Mouse (Mus musculus): ENCODE measurements around the gene Tapbp.
"Not testable (repeated sequence)": the region's sequence is repeated elsewhere in the genome, so short reads cannot be mapped to it uniquely, and the experiment has no call there.

Gene Tapbp

DNA sequence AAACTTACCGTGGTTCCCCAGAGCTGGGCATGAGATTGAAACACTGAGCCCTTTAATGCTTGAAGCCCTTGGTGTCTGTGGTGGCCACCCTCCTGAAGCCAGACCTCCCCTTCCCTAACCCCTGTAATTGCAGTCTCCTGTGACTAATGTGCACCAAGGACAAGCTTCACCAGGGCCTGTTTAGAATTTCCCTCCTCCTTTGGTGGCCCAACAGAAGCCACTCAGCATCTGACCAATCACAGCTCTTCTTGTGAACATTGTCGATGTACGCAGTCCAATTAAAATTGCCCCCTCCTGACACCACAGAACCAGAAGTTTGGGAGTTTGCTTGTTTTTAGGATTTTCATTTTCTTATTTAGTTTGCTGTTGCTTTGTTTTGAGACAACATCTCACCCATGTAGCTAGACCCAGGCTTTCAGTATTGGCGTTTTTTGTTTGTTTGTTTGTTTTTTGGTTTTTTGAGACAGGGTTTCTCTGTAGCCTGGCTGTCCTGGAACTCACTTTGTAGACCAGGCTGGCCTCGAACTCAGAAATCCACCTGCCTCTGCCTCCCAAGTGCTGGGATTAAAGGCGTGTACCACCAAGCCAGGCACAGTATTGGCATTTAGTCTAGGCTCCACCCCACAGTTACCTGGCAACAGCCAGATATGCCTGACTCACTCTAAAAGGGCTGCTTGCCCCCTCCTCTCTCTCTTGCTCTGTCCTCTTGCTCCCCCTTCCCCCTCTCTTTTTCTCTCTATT is 11.6 kb upstream of the Tapbp start:
- not testable (repeated sequence) for DNase-seq (ENCODE audit: low read depth, low spot score)

DNA sequence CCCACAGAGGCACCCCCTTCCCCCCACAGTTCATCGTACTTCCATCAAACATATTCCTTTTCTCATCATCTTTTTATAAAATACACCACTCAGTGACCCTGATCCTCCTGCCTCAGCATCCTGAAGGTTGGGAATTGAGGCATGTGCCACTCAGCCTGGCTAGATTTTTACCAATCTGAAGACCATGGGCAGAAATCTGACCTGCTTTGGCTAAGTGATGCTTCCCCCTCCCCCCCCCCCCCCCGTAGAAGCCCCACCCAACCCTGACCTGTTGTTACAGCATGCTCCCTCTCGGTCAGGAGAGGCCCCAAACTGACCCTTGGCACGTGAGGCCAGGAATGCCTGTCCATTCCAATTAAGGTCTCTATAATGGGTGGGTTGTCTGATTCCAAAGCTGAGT is 10.9 kb upstream of the Tapbp start, which contains the start of gene Platr17:
Gene Platr17, plus strand, starts transcription at position 301 of the 400 bp plus-strand sequence.
- not testable (repeated sequence) for DNase-seq (ENCODE audit: low read depth, low spot score)

DNA sequence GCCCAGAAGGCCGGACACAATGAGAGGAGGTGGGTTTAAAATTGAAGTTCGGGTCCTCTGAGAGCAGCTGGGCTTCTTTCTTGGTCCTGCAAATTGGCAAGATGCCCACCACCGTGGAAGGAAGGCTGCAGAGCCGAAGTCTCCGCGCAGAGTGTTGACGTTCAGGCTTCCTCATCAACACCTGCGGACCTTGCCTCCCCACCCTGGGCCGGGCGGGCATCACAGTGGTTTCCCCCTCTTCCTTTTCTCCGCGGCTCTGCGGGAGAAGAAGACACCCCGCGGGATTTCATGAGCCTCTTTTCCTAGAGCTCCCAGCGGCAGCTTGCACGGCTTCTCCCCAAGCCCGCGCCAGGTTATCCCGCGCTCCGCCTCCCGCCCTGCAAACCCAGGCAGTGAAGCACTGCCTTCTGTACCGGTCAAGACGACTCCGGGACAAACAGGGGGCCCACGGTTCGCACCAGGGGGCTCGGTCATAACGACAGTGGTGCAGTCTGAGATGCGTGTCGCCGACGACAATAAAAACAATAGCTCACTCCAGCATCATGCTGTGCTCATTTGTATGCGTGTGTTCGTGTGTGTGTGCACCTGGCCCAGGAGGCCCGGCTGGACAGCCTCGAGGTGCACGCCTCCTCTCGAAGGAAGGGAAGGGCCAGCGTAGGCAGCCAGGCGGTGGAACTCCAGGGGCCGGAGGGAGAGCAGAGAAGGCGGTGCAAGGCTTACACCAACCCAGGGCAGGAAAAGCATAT is 7.2 kb upstream of the Tapbp start:
- DNase-seq (ENCODE audit: low read depth, low spot score): no peak

DNA sequence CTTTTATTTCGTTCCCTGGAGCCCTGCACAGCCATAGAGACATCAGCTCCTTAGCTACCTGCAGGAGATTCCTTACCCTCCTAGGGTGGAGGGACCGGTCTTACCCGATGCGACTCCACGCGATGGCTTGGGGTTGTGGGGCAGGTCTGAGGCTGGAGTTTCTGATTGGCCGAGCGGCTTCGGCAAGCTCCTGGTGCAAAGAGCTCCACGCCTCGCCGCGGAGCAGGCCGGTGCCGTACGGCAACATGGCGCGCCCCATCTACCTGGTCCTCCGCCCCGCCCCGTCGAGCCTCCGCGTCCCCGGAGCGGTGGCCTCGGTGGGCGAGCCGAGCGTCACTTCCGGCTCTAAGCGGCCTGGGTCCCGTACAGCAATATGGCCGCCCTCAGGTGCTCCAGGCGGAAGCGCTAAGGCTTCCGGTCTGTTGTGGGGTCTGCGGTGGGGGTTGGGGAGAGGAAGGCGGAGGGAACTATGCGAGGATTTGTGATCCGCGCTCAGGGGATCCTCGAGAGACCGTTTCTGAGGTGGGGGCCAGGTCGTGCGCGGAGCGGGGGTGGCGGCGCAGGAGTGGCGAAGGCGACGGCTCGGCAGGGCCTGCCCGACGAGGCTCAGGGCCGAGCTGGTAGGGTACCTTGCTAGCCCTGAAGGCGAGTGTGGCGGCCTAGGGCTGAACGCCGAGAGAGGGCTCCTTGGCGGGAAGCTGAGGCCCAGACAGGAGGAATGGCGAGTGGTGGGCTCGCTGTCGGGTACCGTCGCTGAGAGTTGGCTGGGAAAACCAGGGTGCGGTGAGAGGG is 6.4 kb upstream of the Tapbp start, which contains the start of gene Daxx:
Gene Daxx, plus strand, starts transcription at position 338 of the 792 bp plus-strand sequence.
- peak; percentile 99 for DNase-seq (ENCODE audit: low read depth, low spot score)

DNA sequence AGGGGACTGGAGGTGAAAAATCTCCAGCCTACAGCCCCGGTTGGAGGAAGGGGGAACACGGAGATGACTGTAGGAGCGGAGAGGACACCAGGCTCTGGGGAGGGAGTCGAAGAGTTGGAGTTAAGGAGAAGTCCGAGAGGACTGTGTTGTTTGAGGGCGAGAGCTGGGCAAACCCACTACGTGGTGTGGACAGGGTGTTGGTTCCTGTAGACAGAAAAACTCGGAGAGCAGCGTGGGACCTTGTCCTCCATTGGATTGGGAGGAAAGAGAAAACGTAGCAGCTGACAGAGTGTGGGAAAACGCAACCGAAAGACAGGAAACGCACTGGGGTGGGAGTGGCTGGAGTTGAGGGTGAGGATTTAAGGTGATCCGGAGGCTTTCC is 5.8 kb upstream of the Tapbp start:
- DNase-seq (ENCODE audit: low read depth, low spot score): peak; percentile 80

DNA sequence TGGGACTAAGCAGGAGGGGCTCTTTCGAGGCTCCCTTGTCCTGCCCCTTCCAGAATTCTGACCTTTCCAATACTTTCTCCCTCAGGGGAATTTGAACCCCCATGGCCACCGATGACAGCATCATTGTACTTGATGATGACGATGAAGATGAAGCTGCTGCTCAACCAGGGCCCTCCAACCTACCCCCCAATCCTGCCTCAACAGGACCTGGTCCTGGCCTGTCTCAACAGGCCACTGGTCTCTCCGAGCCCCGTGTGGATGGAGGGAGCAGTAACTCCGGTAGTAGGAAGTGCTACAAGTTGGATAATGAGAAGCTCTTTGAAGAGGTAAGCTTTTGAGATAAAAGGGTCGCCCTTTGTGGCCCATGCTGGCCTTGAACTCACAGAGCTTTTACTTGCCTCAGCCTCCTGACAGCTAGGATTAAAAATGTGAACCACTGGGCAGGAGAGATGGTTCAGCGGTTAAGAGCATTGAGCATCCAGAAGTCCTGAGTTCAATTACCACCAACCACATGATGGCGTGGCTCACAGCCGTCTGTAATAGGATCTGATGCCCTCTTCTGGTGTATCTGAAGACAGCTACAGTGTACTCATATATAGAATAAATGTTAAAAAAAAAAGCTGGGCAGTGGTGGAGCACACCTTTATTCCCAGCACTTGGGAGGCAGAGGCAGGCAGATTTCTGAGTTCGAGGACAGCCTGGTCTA is 5.2 kb upstream of the Tapbp start:
- peak; percentile 79 for DNase-seq (ENCODE audit: low read depth, low spot score)

DNA sequence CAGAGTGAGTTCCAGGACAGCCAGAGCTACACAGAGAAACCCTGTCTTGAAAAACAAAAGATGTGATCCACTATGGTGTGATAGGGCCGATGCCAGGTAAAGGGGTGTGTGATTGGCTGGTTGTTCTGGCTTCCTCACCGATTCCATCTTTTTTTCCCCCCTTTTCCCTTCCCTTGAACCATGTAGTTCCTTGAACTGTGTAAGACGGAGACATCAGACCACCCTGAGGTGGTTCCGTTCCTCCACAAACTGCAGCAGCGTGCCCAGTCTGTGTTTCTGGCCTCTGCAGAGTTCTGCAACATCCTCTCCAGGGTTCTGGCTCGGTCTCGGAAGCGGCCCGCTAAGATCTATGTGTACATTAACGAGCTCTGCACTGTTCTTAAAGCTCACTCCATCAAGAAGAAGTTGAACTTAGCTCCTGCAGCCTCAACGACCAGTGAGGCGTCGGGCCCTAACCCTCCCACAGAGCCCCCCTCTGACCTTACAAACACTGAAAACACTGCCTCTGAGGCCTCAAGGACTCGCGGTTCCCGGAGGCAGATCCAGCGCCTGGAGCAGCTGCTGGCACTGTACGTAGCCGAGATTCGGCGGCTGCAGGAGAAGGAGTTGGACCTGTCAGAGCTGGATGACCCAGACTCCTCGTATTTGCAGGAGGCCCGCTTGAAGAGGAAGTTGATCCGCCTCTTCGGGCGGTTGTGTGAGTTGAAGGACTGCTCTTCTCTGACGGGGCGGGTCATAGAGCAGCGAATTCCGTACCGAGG is 4.5 kb upstream of the Tapbp start:
- no peak for DNase-seq (ENCODE audit: low read depth, low spot score)

DNA sequence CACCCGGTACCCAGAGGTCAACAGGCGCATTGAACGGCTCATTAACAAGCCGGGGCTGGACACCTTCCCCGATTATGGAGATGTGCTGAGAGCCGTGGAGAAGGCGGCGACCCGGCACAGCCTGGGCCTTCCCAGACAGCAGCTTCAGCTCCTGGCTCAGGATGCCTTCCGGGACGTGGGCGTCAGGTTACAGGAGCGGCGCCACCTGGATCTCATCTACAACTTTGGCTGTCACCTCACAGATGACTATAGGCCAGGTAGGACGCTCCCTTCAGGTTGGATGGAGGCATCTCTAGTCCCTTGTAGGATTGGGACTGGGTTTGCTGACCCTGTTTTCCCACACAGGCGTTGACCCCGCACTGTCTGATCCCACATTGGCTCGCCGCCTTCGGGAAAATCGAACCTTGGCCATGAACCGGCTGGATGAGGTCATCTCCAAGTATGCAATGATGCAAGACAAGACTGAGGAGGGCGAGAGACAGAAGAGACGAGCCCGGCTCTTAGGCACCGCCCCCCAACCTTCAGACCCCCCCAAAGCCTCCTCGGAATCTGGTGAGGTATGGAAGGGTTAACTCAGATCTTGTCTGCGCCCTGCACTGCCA is 3.8 kb upstream of the Tapbp start:
- DNase-seq (ENCODE audit: low read depth, low spot score): no peak

DNA sequence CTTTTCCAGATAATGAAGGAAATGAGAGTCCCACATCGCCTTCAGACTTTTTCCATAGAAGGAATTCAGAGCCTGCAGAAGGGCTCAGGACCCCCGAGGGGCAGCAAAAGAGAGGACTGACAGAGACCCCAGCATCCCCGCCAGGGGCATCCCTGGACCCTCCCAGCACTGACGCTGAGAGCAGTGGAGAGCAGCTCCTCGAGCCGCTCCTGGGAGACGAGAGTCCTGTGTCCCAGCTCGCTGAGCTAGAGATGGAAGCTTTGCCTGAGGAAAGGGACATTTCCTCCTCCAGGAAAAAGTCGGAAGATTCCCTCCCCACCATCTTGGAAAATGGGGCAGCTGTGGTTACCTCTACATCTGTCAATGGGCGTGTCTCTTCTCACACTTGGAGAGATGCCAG is 2.4 kb upstream of the Tapbp start:
- DNase-seq (ENCODE audit: low read depth, low spot score): no peak

DNA sequence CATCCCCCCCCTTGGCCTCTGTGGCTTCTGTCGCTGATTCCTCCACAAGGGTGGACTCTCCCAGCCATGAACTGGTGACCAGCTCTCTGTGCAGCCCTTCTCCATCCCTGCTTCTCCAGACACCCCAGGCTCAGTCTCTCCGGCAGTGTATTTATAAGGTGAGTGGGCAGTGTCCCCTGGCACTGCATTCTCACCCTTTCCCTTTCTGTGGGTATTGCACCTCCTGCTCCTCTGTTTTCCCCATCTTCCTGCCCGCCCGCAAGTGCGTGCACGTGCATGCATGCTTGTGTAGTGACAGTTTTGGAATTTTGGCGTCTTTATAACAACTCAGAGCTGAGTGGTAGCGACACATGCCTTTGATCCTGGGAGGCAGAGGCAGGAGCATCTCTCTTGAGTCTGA is 1.8 kb upstream of the Tapbp start:
- DNase-seq (ENCODE audit: low read depth, low spot score): no peak

DNA sequence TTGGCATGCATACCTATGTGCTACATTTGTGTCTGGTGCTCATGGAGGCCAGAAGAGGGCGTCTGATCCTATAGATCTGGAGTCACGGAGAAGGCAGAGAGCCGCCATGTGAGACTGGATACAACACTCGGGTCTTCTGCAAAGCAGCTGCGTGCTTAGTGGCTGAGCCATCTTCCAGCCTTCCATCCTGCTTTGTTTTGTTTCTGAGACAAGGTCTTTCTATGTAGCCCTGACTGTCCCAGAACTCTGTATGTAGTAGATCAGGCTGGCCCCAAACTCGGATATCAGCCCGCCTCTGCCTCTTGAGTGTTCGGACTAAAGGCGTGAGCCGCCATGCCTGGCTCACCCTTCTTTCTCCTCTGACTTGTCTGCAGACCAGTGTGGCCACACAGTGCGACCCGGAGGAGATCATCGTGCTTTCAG is 719 bp upstream of the Tapbp start:
- DNase-seq (ENCODE audit: low read depth, low spot score): peak; percentile 45

DNA sequence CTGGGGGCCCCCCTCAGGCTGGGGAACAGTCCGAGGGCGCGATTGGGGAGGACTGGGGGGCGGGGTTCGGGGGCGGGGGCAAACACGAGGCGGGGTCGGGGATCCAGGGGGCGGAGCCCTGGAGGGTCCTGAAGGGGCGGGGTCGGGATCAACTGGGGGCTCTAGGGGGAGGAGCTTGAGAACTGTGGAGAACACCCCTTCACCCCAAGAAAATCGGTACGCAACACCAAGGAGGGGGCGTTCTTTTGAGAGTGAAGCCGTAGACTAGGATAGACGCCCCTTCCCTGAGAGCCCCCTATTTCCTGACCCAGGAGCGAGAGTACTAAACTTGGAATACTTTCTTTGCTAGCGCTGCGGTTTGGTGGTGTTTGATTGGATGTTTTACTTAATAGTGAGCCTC is 595 bp downstream of the Tapbp start:
- DNase-seq (ENCODE audit: low read depth, low spot score): no peak

DNA sequence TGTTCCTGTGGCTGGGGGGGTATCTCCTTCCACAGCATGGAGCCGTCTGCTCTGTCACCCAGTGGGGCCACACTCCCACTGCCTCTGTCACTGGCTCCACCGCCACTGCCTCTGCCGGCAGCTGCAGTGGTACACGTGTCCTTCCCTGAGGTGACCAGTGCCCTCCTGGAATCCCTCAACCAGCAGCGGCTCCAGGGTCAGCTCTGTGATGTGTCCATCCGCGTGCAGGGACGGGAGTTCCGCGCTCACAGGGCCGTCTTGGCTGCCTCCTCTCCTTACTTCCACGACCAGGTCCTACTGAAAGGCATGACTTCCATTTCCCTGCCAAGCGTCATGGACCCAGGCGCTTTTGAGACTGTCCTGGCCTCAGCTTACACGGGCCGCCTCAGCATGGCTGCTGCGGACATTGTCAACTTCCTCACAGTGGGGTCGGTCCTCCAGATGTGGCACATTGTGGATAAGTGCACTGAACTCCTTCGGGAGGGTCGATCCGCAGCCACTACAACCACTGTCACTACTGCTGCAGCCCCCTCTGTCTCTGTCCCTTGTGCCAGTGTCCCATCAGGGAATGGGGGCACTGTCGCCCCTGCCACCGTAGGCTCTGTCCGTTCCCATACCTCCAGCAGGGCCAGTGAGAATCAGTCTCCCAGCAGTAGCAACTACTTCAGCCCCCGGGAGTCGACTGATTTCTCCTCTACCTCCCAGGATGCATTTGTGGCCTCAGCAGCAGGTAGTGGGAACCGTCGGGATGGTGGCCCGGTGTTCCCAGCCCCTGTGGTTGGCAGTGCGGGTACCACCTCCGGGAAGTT is 1.4 kb downstream of the Tapbp start:
- DNase-seq (ENCODE audit: low read depth, low spot score): no peak

DNA sequence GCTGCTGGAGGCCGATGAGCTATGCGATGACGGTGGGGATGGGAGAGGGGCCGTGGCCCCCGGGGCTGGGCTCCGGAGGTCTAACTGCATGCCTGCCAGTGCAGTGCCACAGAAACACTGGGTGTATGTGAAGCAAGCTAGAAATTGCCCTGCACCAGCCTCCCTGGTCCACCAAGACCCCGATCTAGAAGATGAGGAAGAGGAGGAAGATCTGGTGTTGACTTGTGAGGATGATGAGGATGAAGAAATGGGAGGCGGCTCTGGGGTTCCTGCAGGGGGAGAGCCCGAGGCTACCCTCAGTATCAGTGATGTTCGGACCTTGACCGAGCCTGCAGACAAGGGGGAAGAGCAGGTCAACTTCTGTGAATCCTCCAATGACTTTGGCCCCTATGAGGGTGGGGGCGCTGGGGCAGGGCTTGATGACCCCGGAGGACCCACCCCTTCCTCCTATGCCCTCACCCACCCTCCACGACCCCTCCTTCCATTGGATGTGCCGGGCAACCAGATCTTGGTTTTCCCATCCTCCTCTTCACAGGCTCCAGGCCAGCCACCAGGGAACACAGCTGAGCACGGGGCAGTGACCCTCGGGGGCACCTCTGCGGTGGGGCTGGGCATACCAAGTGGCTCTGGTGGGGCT is 2.1 kb downstream of the Tapbp start:
- no peak for DNase-seq (ENCODE audit: low read depth, low spot score)

DNA sequence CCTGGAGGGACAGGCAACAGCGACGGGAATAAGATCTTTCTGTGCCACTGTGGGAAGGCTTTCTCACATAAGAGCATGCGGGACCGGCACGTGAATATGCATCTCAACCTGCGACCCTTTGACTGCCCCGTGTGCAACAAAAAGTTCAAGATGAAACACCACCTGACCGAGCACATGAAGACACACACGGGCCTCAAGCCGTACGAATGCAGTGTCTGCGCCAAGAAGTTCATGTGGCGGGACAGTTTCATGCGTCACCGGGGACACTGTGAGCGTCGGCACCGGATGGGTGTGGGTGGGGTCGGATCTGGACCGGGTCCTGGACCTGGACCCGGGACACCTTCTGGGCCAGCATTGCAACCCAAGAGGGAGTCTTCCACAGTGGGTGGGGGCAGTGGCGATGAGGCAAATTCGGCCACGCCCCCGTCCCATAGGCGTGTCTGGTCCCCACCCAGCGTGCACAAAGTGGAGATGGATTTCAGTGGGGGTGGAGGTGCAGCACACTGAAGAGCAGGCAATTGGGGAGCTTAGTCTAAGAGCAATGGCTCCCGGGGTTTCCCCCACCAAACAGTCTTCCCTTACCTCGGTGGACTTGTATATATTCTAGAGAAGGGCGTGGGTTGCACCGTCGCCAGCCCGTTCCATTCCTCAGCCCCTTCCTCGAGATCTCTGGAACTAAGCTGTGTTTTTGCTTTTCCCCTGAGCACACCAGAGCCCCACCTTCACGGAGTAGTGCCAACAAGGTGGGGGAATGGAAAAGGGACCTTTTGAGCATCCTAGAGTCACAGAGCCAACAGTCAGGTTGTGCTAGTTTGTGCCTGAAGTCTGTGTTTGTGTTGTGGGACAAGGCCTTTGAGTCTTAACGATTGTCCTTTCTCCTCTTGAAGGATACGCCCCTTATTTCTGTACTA is 2.8 kb downstream of the Tapbp start:
- DNase-seq (ENCODE audit: low read depth, low spot score): peak; percentile 74

DNA sequence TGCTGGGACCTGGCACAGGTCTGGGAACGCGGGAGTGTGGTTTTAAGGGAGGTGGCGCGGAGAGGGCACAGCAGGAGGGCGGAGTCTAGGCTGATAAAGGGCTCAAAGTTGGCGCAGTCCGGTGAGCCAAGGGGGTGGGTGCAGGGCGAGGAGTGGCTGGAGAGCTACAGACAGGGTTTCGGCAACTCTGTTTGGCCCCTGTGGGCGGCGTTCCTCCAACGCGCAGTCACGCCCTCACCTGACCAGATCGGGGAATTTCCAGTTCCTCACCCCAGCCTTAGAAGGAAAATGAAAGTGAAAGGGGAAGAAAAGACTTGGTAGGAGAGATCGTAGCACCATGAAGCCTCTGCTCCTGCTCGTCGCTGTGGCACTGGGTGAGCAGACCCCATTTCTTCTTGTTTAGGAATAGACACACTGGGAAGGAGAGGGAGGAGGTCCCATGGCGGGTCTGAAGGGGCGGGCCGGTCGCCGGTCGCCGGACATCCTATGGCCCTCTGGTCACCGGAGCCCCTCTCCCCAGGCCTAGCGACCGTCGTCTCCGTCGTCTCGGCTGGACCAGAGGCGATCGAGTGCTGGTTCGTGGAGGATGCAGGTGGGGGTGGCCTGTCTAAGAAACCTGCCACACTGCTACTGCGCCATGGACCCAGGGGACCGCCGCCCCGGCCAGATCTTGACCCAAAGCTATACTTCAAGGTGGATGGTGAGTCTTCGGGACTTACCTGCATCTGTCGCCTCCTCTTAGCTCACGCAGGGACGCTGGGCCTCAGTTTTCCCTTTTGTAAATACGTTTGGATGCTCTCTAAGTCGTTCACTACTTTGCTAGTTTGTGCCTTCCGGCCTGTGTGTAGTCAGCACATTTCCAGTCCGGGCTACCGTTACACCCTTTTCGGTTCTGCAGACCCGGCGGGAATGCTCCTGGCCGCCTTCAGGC is 3.9 kb downstream of the Tapbp start:
- DNase-seq (ENCODE audit: low read depth, low spot score): peak; percentile 92
